Mouse (Mus musculus): ENCODE measurements around the gene Mlkl. TPM values are rescaled to one million over a fixed set of nuclear protein-coding genes. Genes with fewer than 3 reads are reported as not detected.
"Not testable (repeated sequence)": the region's sequence is repeated elsewhere in the genome, so short reads cannot be mapped to it uniquely, and the experiment has no call there.

The Mlkl gene
- polyA plus RNA-seq, 1 experiment from 2014 or later: 0.45 TPM

- H3K36me3 ChIP-seq (replicated peaks): peaks cover 84% of the 10 kb centered on the region
- H3K4me2 ChIP-seq: no peak overlapping the region
- H3K27me3 ChIP-seq: no peaks in the 10 kb centered on the region
- H3K27ac ChIP-seq: no peak overlapping the region
- H3K9me3 ChIP-seq: no peaks in the 10 kb centered on the region
- H3K9ac ChIP-seq: no peak overlapping the region
- no peak for ATAC-seq (ENCODE audit: low FRiP score)
- WGBS: 89% methylated on average over 3 of the region's 3 CpGs
- no peaks in the 10 kb centered on the region for H3K4me1 ChIP-seq
- H3K4me3 ChIP-seq (replicated peaks): no peak overlapping the region
These were observed 55.9 kb downstream of the Mlkl start for GRCm38 (mm10) chr8:111282093-111282492.

- WGBS: 73% methylated on average over 2 of the region's 2 CpGs
- Histone ChIP-seq H3K4me2 (no peak overlapping the region), H3K9ac (no peak overlapping the region), H3K27ac (no peak overlapping the region), H3K4me3 (replicated peaks) (no peak overlapping the region), H3K27me3 (no peaks in the 10 kb centered on the region), H3K9me3 (no peaks in the 10 kb centered on the region), H3K36me3 (replicated peaks) (peaks cover 15% of the 10 kb centered on the region), H3K4me1 (no peaks in the 10 kb centered on the region)
- no peak for ATAC-seq (ENCODE audit: low FRiP score)
These were observed 69.7 kb downstream of the Mlkl start for GRCm38 (mm10) chr8:111268277-111268676.

- H3K4me2 ChIP-seq; ATAC-seq (ENCODE audit: low FRiP score); H3K27me3 ChIP-seq; H3K4me1 ChIP-seq; H3K27ac ChIP-seq; H3K4me3 ChIP-seq (replicated peaks); H3K9me3 ChIP-seq; H3K9ac ChIP-seq; H3K36me3 ChIP-seq (replicated peaks): not testable (repeated sequence)
- WGBS: 79% methylated on average over 7 of the region's 7 CpGs
These were observed 71.8 kb downstream of the Mlkl start for GRCm38 (mm10) chr8:111266161-111266560.

- H3K36me3 ChIP-seq (replicated peaks): peaks cover 3% of the 10 kb centered on the region; the same call in 1 of the 2 replicates
- WGBS: 82% methylated on average over 2 of the region's 2 CpGs
- H3K4me1 ChIP-seq: no peaks in the 10 kb centered on the region
- no peak overlapping the region for H3K9ac ChIP-seq
- H3K27ac ChIP-seq: no peak overlapping the region
- no peak overlapping the region for H3K4me3 ChIP-seq (replicated peaks)
- no peak overlapping the region for H3K4me2 ChIP-seq
- 0 out of 2 replicates have a peak, but pooled peaks cover 4% of the 10 kb centered on the region for H3K27me3 ChIP-seq
- ATAC-seq (ENCODE audit: low FRiP score): no peak
- H3K9me3 ChIP-seq: no peaks in the 10 kb centered on the region
These were observed 73.2 kb downstream of the Mlkl start for GRCm38 (mm10) chr8:111264693-111265220.

- Histone ChIP-seq H3K27ac (no peak overlapping the region), H3K4me2 (no peak overlapping the region), H3K9ac (no peak overlapping the region), H3K36me3 (replicated peaks) (no peaks in the 10 kb centered on the region), H3K4me3 (replicated peaks) (no peak overlapping the region), H3K9me3 (no peaks in the 10 kb centered on the region), H3K4me1 (peaks cover 7% of the 10 kb centered on the region), H3K27me3 (0 out of 2 replicates have a peak, but pooled peaks cover 4% of the 10 kb centered on the region)
- WGBS: 92% methylated on average over 4 of the region's 4 CpGs
- no peak for ATAC-seq (ENCODE audit: low FRiP score)
These were observed 76.0 kb downstream of the Mlkl start for GRCm38 (mm10) chr8:111261981-111262381.

Other genes starting within 250 kb of the Mlkl start
- 0.43 and 0.63 TPM in 2 replicates for gene Clec18a, start 245.8 kb downstream of the Mlkl start, polyA plus RNA-seq (2016; fragmentation: Nextera tagmentation; extraction: Ambion mirVana)
- gene Pdpr, start 243.5 kb downstream of the Mlkl start, polyA plus RNA-seq (2016; fragmentation: Nextera tagmentation; extraction: Ambion mirVana): 14.4 TPM in 2 replicates
- gene Glg1, start 79.0 kb downstream of the Mlkl start, polyA plus RNA-seq (2016; fragmentation: Nextera tagmentation; extraction: Ambion mirVana): 83.6 and 89.6 TPM in 2 replicates
- gene Rfwd3, start 38.0 kb downstream of the Mlkl start, polyA plus RNA-seq (2016; fragmentation: Nextera tagmentation; extraction: Ambion mirVana): 76.5 and 78.3 TPM in 2 replicates
- not detected in 2 replicates for gene Fa2h, start 55.6 kb upstream of the Mlkl start, polyA plus RNA-seq (2016; fragmentation: Nextera tagmentation; extraction: Ambion mirVana)
- gene Wdr59, start 183.9 kb upstream of the Mlkl start, polyA plus RNA-seq (2016; fragmentation: Nextera tagmentation; extraction: Ambion mirVana): 5.7 and 5.9 TPM in 2 replicates
- gene Znrf1, start 197.9 kb upstream of the Mlkl start, polyA plus RNA-seq (2016; fragmentation: Nextera tagmentation; extraction: Ambion mirVana): 71.8 and 73.8 TPM in 2 replicates

Data from forebrain, embryonic 12.5 days (tissue).